ENCODE assay signal across 35 mouse cellular contexts in genomic region chr12:49417963-49418362, GRCm38 (mm10). TPM values are rescaled to one million over a fixed set of nuclear protein-coding genes. Genes with fewer than 3 reads are reported as not detected.
"Had no signal": no experiment of that assay in that cellular context is flagged by ENCODE, and none has a peak within 500 bp of the region (broad histone marks: within the 10 kb centered on the region; RNA-seq: fewer than 3 reads in every experiment).

No protein-coding gene starts in this region.

- H3K36me3 ChIP-seq: embryonic facial prominence, embryonic 13.5 days; embryonic facial prominence, embryonic 15.5 days; forebrain, embryonic 10.5 days; forebrain, embryonic 12.5 days; forebrain, embryonic 15.5 days; heart, embryonic 10.5 days had no signal

- H3K4me3 ChIP-seq: embryonic facial prominence, embryonic 13.5 days; embryonic facial prominence, embryonic 15.5 days; erythroblast, embryonic 14.5 days; forebrain, embryonic 10.5 days; forebrain, embryonic 12.5 days; forebrain, embryonic 13.5 days; forebrain, embryonic 15.5 days; gastrocnemius, adult 2 months; heart, adult 2 months; heart, embryonic 10.5 days had no signal

- H3K27me3 ChIP-seq: embryonic facial prominence, embryonic 13.5 days; embryonic facial prominence, embryonic 15.5 days; forebrain, embryonic 12.5 days; forebrain, embryonic 13.5 days; forebrain, embryonic 15.5 days had no signal

- H3K9ac ChIP-seq: embryonic facial prominence, embryonic 13.5 days; embryonic facial prominence, embryonic 15.5 days; forebrain, embryonic 12.5 days; forebrain, embryonic 13.5 days; forebrain, embryonic 15.5 days; forebrain, postnatal 0 days had no signal

- H3K4me2 ChIP-seq: embryonic facial prominence, embryonic 13.5 days; embryonic facial prominence, embryonic 15.5 days; forebrain, embryonic 12.5 days; forebrain, embryonic 13.5 days; forebrain, embryonic 15.5 days had no signal

- DNase-seq: cerebellum, adult 18-20 months; cerebellum, adult 2 months; cerebellum, adult 8-10 months; cerebellum, adult 9-10 months; cerebellum, adult 9-11 months; cerebellum, postnatal 10 days; cerebellum, postnatal 14 days; cerebellum, postnatal 25 days; cerebellum, postnatal 36 days; embryo, embryonic 11 days; forebrain, postnatal 0 days; gastrocnemius, adult 2 months; gastrocnemius, postnatal 10 days; gastrocnemius, postnatal 14 days; gastrocnemius, postnatal 36 days; heart, adult 11 months; heart, adult 18-20 months; heart, adult 2 months had no signal

- H3K4me1 ChIP-seq: embryonic facial prominence, embryonic 13.5 days; embryonic facial prominence, embryonic 15.5 days; forebrain, embryonic 10.5 days; forebrain, embryonic 12.5 days; forebrain, embryonic 13.5 days; forebrain, embryonic 15.5 days; heart, embryonic 10.5 days had no signal

- ATAC-seq: forebrain, embryonic 13.5 days; forebrain, embryonic 14.5 days; forebrain, embryonic 15.5 days; forebrain, embryonic 16.5 days; forebrain, postnatal 0 days had no signal

- H3K27ac ChIP-seq: embryonic facial prominence, embryonic 13.5 days; embryonic facial prominence, embryonic 15.5 days; forebrain, embryonic 10.5 days; forebrain, embryonic 12.5 days; forebrain, embryonic 13.5 days; forebrain, embryonic 15.5 days; gastrocnemius, adult 2 months; heart, adult 2 months; heart, embryonic 10.5 days had no signal

- H3K9me3 ChIP-seq: embryonic facial prominence, embryonic 13.5 days; embryonic facial prominence, embryonic 15.5 days; forebrain, embryonic 10.5 days; forebrain, embryonic 12.5 days; forebrain, embryonic 13.5 days; forebrain, embryonic 15.5 days; heart, embryonic 10.5 days had no signal

RNA-seq across cellular contexts. Expression of gene Gm43517, which starts 33.0 kb away (rescaled TPM):
- total RNA-seq: common myeloid progenitor, adult 5-6 weeks; gastrocnemius, adult 18-20 months; gastrocnemius, adult 2 months; gastrocnemius, adult 8-10 months; gastrocnemius, postnatal 10 days; gastrocnemius, postnatal 14 days; gastrocnemius, postnatal 36 days; gastrocnemius, postnatal 4 days; granulocyte monocyte progenitor cell, adult 5-6 weeks; heart, adult 18-20 months; heart, adult 2 months; heart, adult 8-10 months had no signal
- polyA plus RNA-seq: cerebellum, adult 2 months; embryonic facial prominence, embryonic 13.5 days; erythroblast, embryonic 14.5 days; gonadal fat pad, adult 2 months; heart, adult 2 months; heart, embryonic 10.5 days had no signal

RNA-seq across cellular contexts. Expression of gene Foxg1, which starts 35.5 kb away (rescaled TPM):
- total RNA-seq: common myeloid progenitor, adult 5-6 weeks; gastrocnemius, adult 18-20 months; gastrocnemius, adult 2 months; gastrocnemius, adult 8-10 months; gastrocnemius, postnatal 14 days; gastrocnemius, postnatal 36 days; gastrocnemius, postnatal 4 days; granulocyte monocyte progenitor cell, adult 5-6 weeks; heart, adult 18-20 months; heart, adult 2 months; heart, adult 8-10 months had no signal
- polyA plus RNA-seq: cerebellum, adult 2 months; gonadal fat pad, adult 2 months had no signal
